In genomic region chr13:95496601-95497000, GRCm38 (mm10) we compare ENCODE assay signal across 29 mouse cellular contexts. TPM values are rescaled to one million over a fixed set of nuclear protein-coding genes. Genes with fewer than 3 reads are reported as not detected.
A peak's percentile ranks its signal among the peaks of the same experiment; 100 is the strongest.
DNase-seq lines count a peak whose midpoint lies in the region; ATAC-seq lines count a peak whose summit lies in the region.
"Had no signal": no experiment of that assay in that cellular context is flagged by ENCODE, and none has a peak within 500 bp of the region (broad histone marks: within the 10 kb centered on the region; RNA-seq: fewer than 3 reads in every experiment).

No protein-coding gene starts in this region.

- peak; percentile 55 for ATAC-seq in common myeloid progenitor, adult 5-6 weeks (replicated peaks; ENCODE audit: low read depth, poor library complexity, severe bottlenecking)
- peak; percentile 27 for ATAC-seq in granulocyte monocyte progenitor cell, adult 5-6 weeks (replicated peaks; ENCODE audit: poor library complexity, severe bottlenecking)
- peak; percentile 60 for ATAC-seq in megakaryocyte, adult 5-6 weeks (ENCODE audit: poor library complexity, severe bottlenecking)
- 0 out of 2 replicates have a peak, but pooled peaks have one; percentile 31 for ATAC-seq in megakaryocyte progenitor cell, adult 5-6 weeks (replicated peaks; ENCODE audit: poor library complexity)
- ATAC-seq in activated CD4-positive, CD25-positive, alpha-beta regulatory T cell, adult 4 months: no peak
- ATAC-seq: CD4-positive, CD25-positive, alpha-beta regulatory T cell, adult 4 months; Patski had no signal

- DNase-seq in adrenal gland, adult (ENCODE audit: inconsistent age in 2 of 2, low spot score in 1 of 2): no peak
- no peak for DNase-seq in gastrocnemius, postnatal 10 days
- no peak for DNase-seq in thymus, postnatal 14 days
- DNase-seq: adrenal gland, adult 2 months; adrenal gland, adult 8-10 months; adrenal gland, postnatal 10 days; adrenal gland, postnatal 14 days; adrenal gland, postnatal 25 days; adrenal gland, postnatal 36 days; B cell, adult 2 months; cerebellum, adult 11 months; cerebellum, adult 11-12 months; cerebellum, adult 18-20 months; cerebellum, adult 2 months had no signal

RNA-seq across cellular contexts. Expression of gene S100z, which starts 18.1 kb away (rescaled TPM):
- total RNA-seq in common myeloid progenitor, adult 5-6 weeks (2017): not detected in 2 replicates
- not detected in 2 replicates for total RNA-seq in granulocyte monocyte progenitor cell, adult 5-6 weeks (2014; fragmentation: Nextera tagmentation)
- total RNA-seq in granulocyte monocyte progenitor cell, adult 5-6 weeks (2017): not detected in 2 replicates
- not detected in 2 replicates for total RNA-seq in megakaryocyte, adult 5-6 weeks (2015)
- not detected in 2 replicates for total RNA-seq in megakaryocyte, adult 5-6 weeks (2017)
- not detected in 2 replicates for total RNA-seq in megakaryocyte progenitor cell, adult 5-6 weeks (2015)
- not detected in 2 replicates for total RNA-seq in megakaryocyte progenitor cell, adult 5-6 weeks (2017)
- polyA plus RNA-seq in activated CD4-positive, CD25-positive, alpha-beta regulatory T cell, adult 4 months (2017; shearing (Covaris generic)): not detected
- total RNA-seq in gastrocnemius, postnatal 10 days (2021): 1 to 10 TPM; 1.3 to 1.7 TPM
- total RNA-seq: adrenal gland, adult 18-20 months; adrenal gland, adult 2 months; adrenal gland, adult 8-10 months; adrenal gland, postnatal 10 days; adrenal gland, postnatal 14 days; adrenal gland, postnatal 25 days; adrenal gland, postnatal 36 days; adrenal gland, postnatal 4 days; CH12.LX; ES-E14; G1E; MEL had no signal
- polyA plus RNA-seq: adrenal gland, adult 2 months; brain, embryonic 14.5 days; C2C12; CD4-positive, CD25-positive, alpha-beta regulatory T cell, adult 4 months; cerebellum, adult 2 months; G1E; Patski had no signal

RNA-seq across cellular contexts. Expression of gene F2rl1, which starts 28.4 kb away (rescaled TPM):
- 0.10 and 0.78 TPM in 2 replicates for total RNA-seq in common myeloid progenitor, adult 5-6 weeks (2017)
- total RNA-seq in granulocyte monocyte progenitor cell, adult 5-6 weeks (2014; fragmentation: Nextera tagmentation): 0.41 and 0.58 TPM in 2 replicates
- total RNA-seq in granulocyte monocyte progenitor cell, adult 5-6 weeks (2017): 0.17 and 0.77 TPM in 2 replicates
- total RNA-seq in megakaryocyte, adult 5-6 weeks (2015): 0.14 TPM in 1 of 2 replicates, not detected in the other
- total RNA-seq in megakaryocyte, adult 5-6 weeks (2017): 0.33 and 0.61 TPM in 2 replicates
- 0.15 and 0.27 TPM in 2 replicates for total RNA-seq in megakaryocyte progenitor cell, adult 5-6 weeks (2015)
- 0.04 and 0.61 TPM in 2 replicates for total RNA-seq in megakaryocyte progenitor cell, adult 5-6 weeks (2017)
- 10 to 100 TPM; 17.0 to 21.0 TPM for polyA plus RNA-seq in activated CD4-positive, CD25-positive, alpha-beta regulatory T cell, adult 4 months (2017; shearing (Covaris generic))
- under 1 TPM; 0.45 TPM for total RNA-seq in gastrocnemius, postnatal 10 days (2021)
- total RNA-seq: CH12.LX, MEL had no signal
- polyA plus RNA-seq: C2C12, G1E had no signal

RNA-seq across cellular contexts. Expression of gene Crhbp, which starts 51.9 kb away (rescaled TPM):
- total RNA-seq in common myeloid progenitor, adult 5-6 weeks (2017): not detected in 2 replicates
- total RNA-seq in granulocyte monocyte progenitor cell, adult 5-6 weeks (2014; fragmentation: Nextera tagmentation): not detected in 2 replicates
- total RNA-seq in granulocyte monocyte progenitor cell, adult 5-6 weeks (2017): not detected in 2 replicates
- total RNA-seq in megakaryocyte, adult 5-6 weeks (2015): not detected in 2 replicates
- total RNA-seq in megakaryocyte, adult 5-6 weeks (2017): not detected in 2 replicates
- not detected in 2 replicates for total RNA-seq in megakaryocyte progenitor cell, adult 5-6 weeks (2015)
- total RNA-seq in megakaryocyte progenitor cell, adult 5-6 weeks (2017): not detected in 2 replicates
- polyA plus RNA-seq in activated CD4-positive, CD25-positive, alpha-beta regulatory T cell, adult 4 months (2017; shearing (Covaris generic)): not detected
- not detected for total RNA-seq in gastrocnemius, postnatal 10 days (2021)
- total RNA-seq: adrenal gland, adult 8-10 months; adrenal gland, postnatal 10 days; adrenal gland, postnatal 14 days; adrenal gland, postnatal 25 days; adrenal gland, postnatal 4 days; CH12.LX; MEL had no signal
- polyA plus RNA-seq: adrenal gland, adult 2 months; CD4-positive, CD25-positive, alpha-beta regulatory T cell, adult 4 months; G1E; Patski had no signal
